Mouse (Mus musculus) erythroblast, embryonic 14.5 days (primary cell): ENCODE results near the gene Sf3a3.

Experiments
- GATA1 ChIP-seq: IDR thresholded peaks from 2 replicates; pipeline ENCODE4 v1.6.1; 2012; ENCODE audit warnings: low read length, inconsistent platforms, mixed read lengths
- TAL1 ChIP-seq: IDR thresholded peaks from 3 replicates; pipeline ENCODE4 v1.6.1; 2012; ENCODE audit warnings: low read length, inconsistent platforms, mixed read lengths

- no peak for TF ChIP-seq GATA1
- TF ChIP-seq TAL1, result no peak
Observed at GRCm38 (mm10) chr4:124736952-124737351, 22.4 kb downstream of the Sf3a3 start.
